Mouse (Mus musculus) heart, embryonic 14.5 days (tissue): ENCODE measurements around the gene Pdlim1. TPM values are rescaled to one million over a fixed set of nuclear protein-coding genes. Genes with fewer than 3 reads are reported as not detected.

Experiments used
- ATAC-seq: fragments of 200-750 bp; cut with Nextera tagmentation; 2 replicates; pipeline ENCODE4 v1.8.0; 2017; ENCODE audit warnings: low read depth, moderate TSS enrichment; ENCODE audit not compliant: insufficient number of reproducible peaks, insufficient read depth, low FRiP score
- H3K27ac ChIP-seq, 2 experiments: fragments of 200-500 bp in 1 of 2; fragments of 300-500 bp in 1 of 2; sonication (generic) in 1 of 2; replicated peaks in 1 of 2; 2 replicates each; pipeline ENCODE4 v1.5.1; 2012 to 2014; ENCODE audit warnings: low read depth in 2 of 2, low read length in 2 of 2, control low read depth in 1 of 2, mild to moderate bottlenecking in 1 of 2, mixed read lengths in 1 of 2; ENCODE audit not compliant: control insufficient read depth in 1 of 2, insufficient read depth in 1 of 2
- H3K27me3 ChIP-seq: fragments of 300-500 bp; sonication (generic); 2 replicates; pipeline ENCODE4 v1.6.1; 2014; ENCODE audit warnings: mild to moderate bottlenecking, low read length, control low read depth; ENCODE audit not compliant: control insufficient read depth, insufficient read depth
- H3K36me3 ChIP-seq: fragments of 300-500 bp; sonication (generic); 2 replicates; pipeline ENCODE4 v1.6.1; 2014; ENCODE audit warnings: mild to moderate bottlenecking, control low read depth, low read length, mixed read lengths; ENCODE audit not compliant: control insufficient read depth, insufficient read depth
- H3K4me1 ChIP-seq, 2 experiments: fragments of 200-500 bp in 1 of 2; fragments of 300-500 bp in 1 of 2; sonication (generic) in 1 of 2; 2 replicates each; pipeline ENCODE4 v1.6.1; 2012 to 2014; ENCODE audit warnings: low read length in 2 of 2, control low read depth in 1 of 2, mixed read lengths in 1 of 2; ENCODE audit not compliant: control insufficient read depth in 2 of 2, insufficient read depth in 2 of 2
- H3K4me2 ChIP-seq: fragments of 300-500 bp; sonication (generic); 2 replicates; pipeline ENCODE4 v1.6.1; 2014; ENCODE audit warnings: mild to moderate bottlenecking, low read length
- H3K4me3 ChIP-seq, 2 experiments: fragments of 200-500 bp in 1 of 2; fragments of 300-500 bp in 1 of 2; sonication (generic) in 1 of 2; 2 replicates each; pipeline ENCODE4 v1.5.1; 2012 to 2014; ENCODE audit warnings: low read length in 2 of 2, mild to moderate bottlenecking in 2 of 2, control low read depth in 1 of 2, low read depth in 1 of 2, moderate library complexity in 1 of 2; ENCODE audit not compliant: control insufficient read depth in 1 of 2, insufficient read depth in 1 of 2
- H3K9ac ChIP-seq: fragments of 300-500 bp; sonication (generic); 2 replicates; pipeline ENCODE4 v1.6.1; 2014; ENCODE audit warnings: mild to moderate bottlenecking, low read length
- H3K9me3 ChIP-seq: fragments of 300-500 bp; sonication (generic); 2 replicates; pipeline ENCODE4 v1.6.1; 2016; ENCODE audit warnings: low read length, control low read depth; ENCODE audit not compliant: control insufficient read depth
- WGBS: fragments of 180-500 bp; shearing (Covaris S2); extraction: QIAGEN DNeasy Blood & Tissue Kit; methylation state at CpG from one replicate; pipeline ENCODE4 v1.1.7; 2014; 5-methylcytosine and 5-hydroxymethylcytosine counted together
- polyA plus RNA-seq: library from polyadenylated mRNA; unstranded; fragments of >200 nt; fragmentation: Nextera tagmentation; extraction: Ambion mirVana; gene quantifications from 2 replicates; pipeline ENCODE4 v1.2.1, GENCODE M21; 2014

Gene Pdlim1
- polyA plus RNA-seq, 1 experiment from 2014 or later, result 278 TPM

DNA sequence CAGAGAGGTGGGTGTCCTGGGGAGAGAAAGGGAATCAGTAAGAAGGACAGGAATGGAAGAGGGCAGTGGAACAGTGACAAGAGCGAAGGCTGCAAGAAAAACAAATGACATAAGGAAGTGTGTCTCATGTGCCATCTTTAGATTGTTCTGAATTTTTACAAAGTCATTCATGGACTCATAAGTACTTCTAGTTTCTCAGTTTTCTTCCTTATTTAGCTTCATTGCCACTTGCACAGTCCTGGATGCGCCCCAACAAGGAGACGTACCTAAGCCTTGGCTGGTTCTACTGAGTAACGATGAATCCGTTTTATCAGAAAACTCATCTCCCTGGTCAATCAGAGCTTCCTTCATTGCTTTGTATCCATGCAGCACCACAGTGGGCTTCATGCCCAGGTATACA lies 88.0 kb downstream of the Pdlim1 start:
- Histone ChIP-seq H3K4me3 (no peak overlapping the region), H3K4me2 (no peak overlapping the region), H3K4me1 (no peaks in the 10 kb centered on the region), H3K27ac (no peak overlapping the region), H3K9ac (no peak overlapping the region), H3K36me3 (no peaks in the 10 kb centered on the region), H3K27me3 (no peaks in the 10 kb centered on the region), H3K9me3 (no peaks in the 10 kb centered on the region)
- ATAC-seq, result no peak
- 84% methylated on average over 5 of the region's 5 CpGs for WGBS

DNA sequence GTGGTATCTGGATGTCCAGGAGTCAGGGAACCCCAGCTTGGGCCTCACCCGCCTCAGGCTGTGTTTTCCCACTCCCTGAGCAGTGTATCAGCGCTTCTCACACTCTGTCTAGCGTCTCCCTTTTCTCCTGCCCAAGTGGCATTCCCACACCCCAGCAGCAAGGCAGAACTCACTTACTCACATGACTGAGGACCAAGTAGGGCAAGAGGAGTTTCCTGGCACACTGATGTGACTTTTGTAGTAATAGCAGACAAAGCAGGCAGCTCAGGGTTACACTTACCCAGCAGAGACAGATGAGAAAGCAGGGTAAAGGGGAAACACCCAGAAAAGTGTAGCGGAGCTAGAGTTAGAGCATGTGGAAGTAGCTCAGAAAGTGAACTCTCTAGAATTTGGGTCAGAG lies 93.3 kb downstream of the Pdlim1 start:
- no peak overlapping the region for H3K9ac ChIP-seq
- no peak overlapping the region for H3K27ac ChIP-seq
- H3K4me2 ChIP-seq, result no peak overlapping the region
- no peaks in the 10 kb centered on the region for H3K36me3 ChIP-seq
- H3K4me1 ChIP-seq, result no peaks in the 10 kb centered on the region
- ATAC-seq, result no peak
- WGBS, result 61% methylated on average over 4 of the region's 4 CpGs
- H3K9me3 ChIP-seq, result no peaks in the 10 kb centered on the region
- no peak overlapping the region for H3K4me3 ChIP-seq
- H3K27me3 ChIP-seq, result no peaks in the 10 kb centered on the region

Other genes starting within 250 kb of the Pdlim1 start
- not detected in 2 replicates for gene Cyp2c54, start 198.0 kb downstream of the Pdlim1 start, polyA plus RNA-seq
- not detected in 2 replicates for gene Cyp2c50, start 182.2 kb downstream of the Pdlim1 start, polyA plus RNA-seq
- gene Cyp2c70, start 84.5 kb downstream of the Pdlim1 start, polyA plus RNA-seq, result not detected in 2 replicates
- 109 and 122 TPM in 2 replicates for gene Sorbs1, start 241.9 kb upstream of the Pdlim1 start, polyA plus RNA-seq